Mouse (Mus musculus): Measurements from ENCODE around the gene Specc1. TPM values are rescaled to one million over a fixed set of nuclear protein-coding genes. Genes with fewer than 3 reads are reported as not detected.

Specc1 gene
- polyA plus RNA-seq, 1 experiment from 2014 or later = 10.9 TPM

DNA sequence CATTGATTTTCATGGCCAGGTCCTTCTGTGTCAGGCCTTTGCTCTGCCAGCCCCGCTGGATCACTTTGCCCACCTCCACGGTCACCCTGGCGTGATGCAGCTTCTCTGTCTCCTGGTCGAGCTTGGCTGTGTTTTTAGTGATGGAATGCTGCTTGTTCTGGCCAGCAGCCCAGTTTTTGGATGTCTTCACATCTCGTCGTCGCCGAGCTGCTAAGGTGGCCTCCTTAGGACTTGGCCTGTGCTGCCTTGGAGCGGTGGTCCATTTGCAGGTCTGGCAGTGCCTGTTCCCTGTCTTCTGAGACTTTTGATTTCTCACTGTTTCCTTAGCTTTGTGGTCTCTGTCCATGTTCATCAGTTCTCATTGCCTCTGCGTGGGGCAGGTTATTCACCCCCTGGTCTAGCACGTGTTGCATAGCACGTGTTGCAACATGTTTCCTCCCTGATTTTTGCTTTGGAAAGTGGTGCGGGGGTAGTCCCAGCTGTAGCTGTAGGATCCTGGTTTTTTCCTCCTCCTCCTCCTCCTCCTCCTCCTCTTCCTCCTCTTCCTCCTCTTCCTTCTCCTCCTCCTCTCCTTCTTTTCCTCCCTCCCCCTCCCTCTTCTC is 17.6 kb downstream of the Specc1 start:
- ATAC-seq = no peak
- Histone ChIP-seq H3K4me2 (replicated peaks) (no peak overlapping the region), H3K4me3 (replicated peaks) (no peak overlapping the region), H3K27ac (no peak overlapping the region), H3K9ac (no peak overlapping the region), H3K27me3 (replicated peaks) (no peaks in the 10 kb centered on the region), H3K36me3 (no peaks in the 10 kb centered on the region), H3K4me1 (replicated peaks) (no peaks in the 10 kb centered on the region), H3K9me3 (no peaks in the 10 kb centered on the region)
- WGBS = 50% methylated on average over 13 of the region's 13 CpGs

- Histone ChIP-seq H3K9ac (no peak overlapping the region), H3K36me3 (no peaks in the 10 kb centered on the region), H3K27me3 (replicated peaks) (no peaks in the 10 kb centered on the region), H3K27ac (no peak overlapping the region), H3K9me3 (no peaks in the 10 kb centered on the region), H3K4me3 (replicated peaks) (no peak overlapping the region), H3K4me1 (replicated peaks) (no peaks in the 10 kb centered on the region), H3K4me2 (replicated peaks) (no peak overlapping the region)
- WGBS = 89% methylated on average over 1 of the region's 1 CpGs
- peak; percentile 36; the same call in 1 of the 2 replicates for ATAC-seq
Observed at GRCm38 (mm10) chr11:61975783-61976182, 19.2 kb downstream of the Specc1 start.

DNA sequence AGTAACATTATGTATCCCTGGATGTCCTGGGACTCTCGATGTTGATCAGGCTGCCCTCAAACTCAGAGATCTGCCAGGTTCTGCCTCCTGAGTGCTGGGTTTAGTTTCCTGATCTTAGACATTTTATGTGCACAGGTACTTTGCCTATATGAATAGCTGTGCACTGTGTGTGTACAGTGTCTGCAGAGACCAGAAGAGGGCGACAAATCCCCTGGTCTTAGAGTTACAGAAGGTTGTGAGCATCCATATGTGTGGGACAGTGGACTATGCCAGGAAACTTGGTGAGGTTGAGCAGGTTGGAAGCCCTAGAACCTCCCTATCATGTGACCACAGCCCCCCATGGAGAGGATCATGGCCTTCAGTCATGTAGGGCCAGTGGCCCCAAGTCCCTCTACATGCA is 24.7 kb downstream of the Specc1 start:
- no peaks in the 10 kb centered on the region for H3K9me3 ChIP-seq
- H3K4me3 ChIP-seq (replicated peaks) = no peak overlapping the region
- H3K36me3 ChIP-seq = no peaks in the 10 kb centered on the region
- H3K27me3 ChIP-seq (replicated peaks) = no peaks in the 10 kb centered on the region
- no peak overlapping the region for H3K4me2 ChIP-seq (replicated peaks)
- H3K4me1 ChIP-seq (replicated peaks) = no peaks in the 10 kb centered on the region
- ATAC-seq = no peak
- 76% methylated on average over 2 of the region's 2 CpGs for WGBS
- no peak overlapping the region for H3K27ac ChIP-seq
- no peak overlapping the region for H3K9ac ChIP-seq

GRCm38 (mm10) chr11:61982828-61983227 is 26.3 kb downstream of the Specc1 start:
- H3K4me3 ChIP-seq (replicated peaks) = no peak overlapping the region
- no peak overlapping the region for H3K4me2 ChIP-seq (replicated peaks)
- no peaks in the 10 kb centered on the region for H3K4me1 ChIP-seq (replicated peaks)
- H3K27me3 ChIP-seq (replicated peaks) = no peaks in the 10 kb centered on the region
- H3K36me3 ChIP-seq = no peaks in the 10 kb centered on the region
- H3K9me3 ChIP-seq = no peaks in the 10 kb centered on the region
- 73% methylated on average over 9 of the region's 9 CpGs for WGBS
- H3K9ac ChIP-seq = no peak overlapping the region
- no peak for ATAC-seq
- H3K27ac ChIP-seq = no peak overlapping the region

DNA sequence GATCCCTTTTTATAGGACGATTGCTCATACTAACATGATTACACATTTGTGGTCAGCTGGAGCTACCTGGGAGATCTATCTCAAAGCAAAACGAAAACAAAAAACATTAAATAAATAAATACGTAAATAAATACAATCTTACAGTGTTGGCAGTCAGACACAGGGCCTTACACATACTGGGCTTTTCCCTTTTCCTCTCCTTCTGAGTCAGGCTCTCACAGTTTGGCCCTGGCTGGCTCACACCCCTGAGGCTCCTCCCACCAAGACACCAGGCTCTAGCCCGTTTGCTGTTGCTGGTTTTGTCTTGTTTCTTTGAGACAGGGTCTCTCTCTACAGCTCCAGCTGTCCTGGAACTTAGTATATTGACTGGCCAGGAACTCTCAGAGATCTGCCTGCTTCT is 30.4 kb downstream of the Specc1 start:
- H3K9me3 ChIP-seq = no peaks in the 10 kb centered on the region
- no peak overlapping the region for H3K4me3 ChIP-seq (replicated peaks)
- H3K4me2 ChIP-seq (replicated peaks) = no peak overlapping the region
- no peak overlapping the region for H3K9ac ChIP-seq
- no peak for ATAC-seq
- no peaks in the 10 kb centered on the region for H3K36me3 ChIP-seq
- WGBS = 80% methylated on average over 4 of the region's 4 CpGs
- H3K27ac ChIP-seq = no peak overlapping the region
- no peaks in the 10 kb centered on the region for H3K4me1 ChIP-seq (replicated peaks)
- no peaks in the 10 kb centered on the region for H3K27me3 ChIP-seq (replicated peaks)

DNA sequence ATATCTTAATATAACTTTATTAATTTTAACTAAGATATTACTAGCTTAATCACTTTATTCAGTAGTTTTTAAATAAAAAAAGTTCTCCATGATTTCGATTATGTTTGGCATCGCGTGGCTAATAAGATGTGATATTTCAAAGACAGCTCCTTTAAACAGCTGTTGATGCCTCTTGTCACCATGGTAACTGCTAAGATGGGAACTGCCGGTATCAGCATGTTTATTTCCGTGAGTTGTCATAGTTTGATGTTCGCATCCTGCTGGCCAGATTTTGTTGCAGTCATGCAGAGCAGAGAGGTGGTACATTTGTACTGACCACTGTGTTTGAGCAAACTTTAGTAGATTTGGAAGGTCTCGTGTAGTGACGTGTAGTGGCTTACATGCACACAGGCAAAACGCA is 33.1 kb downstream of the Specc1 start:
- Histone ChIP-seq H3K27ac (no peak overlapping the region), H3K9me3 (no peaks in the 10 kb centered on the region), H3K36me3 (no peaks in the 10 kb centered on the region), H3K9ac (no peak overlapping the region), H3K4me3 (replicated peaks) (no peak overlapping the region), H3K4me2 (replicated peaks) (no peak overlapping the region), H3K27me3 (replicated peaks) (no peaks in the 10 kb centered on the region), H3K4me1 (replicated peaks) (no peaks in the 10 kb centered on the region)
- WGBS = 56% methylated on average over 9 of the region's 9 CpGs
- ATAC-seq = no peak

GRCm38 (mm10) chr11:61991576-61991975 is 35.0 kb downstream of the Specc1 start:
- 73% methylated on average over 2 of the region's 2 CpGs for WGBS
- Histone ChIP-seq H3K9me3 (no peaks in the 10 kb centered on the region), H3K27me3 (replicated peaks) (no peaks in the 10 kb centered on the region), H3K4me2 (replicated peaks) (no peak overlapping the region), H3K4me3 (replicated peaks) (no peak overlapping the region), H3K9ac (no peak overlapping the region), H3K36me3 (no peaks in the 10 kb centered on the region), H3K4me1 (replicated peaks) (no peaks in the 10 kb centered on the region), H3K27ac (no peak overlapping the region)
- no peak for ATAC-seq

- H3K4me2 ChIP-seq (replicated peaks) = no peak overlapping the region
- WGBS = 89% methylated on average over 4 of the region's 4 CpGs
- H3K27ac ChIP-seq = no peak overlapping the region
- H3K9me3 ChIP-seq = no peaks in the 10 kb centered on the region
- H3K9ac ChIP-seq = no peak overlapping the region
- no peaks in the 10 kb centered on the region for H3K36me3 ChIP-seq
- no peak for ATAC-seq
- no peak overlapping the region for H3K4me3 ChIP-seq (replicated peaks)
- no peaks in the 10 kb centered on the region for H3K4me1 ChIP-seq (replicated peaks)
- no peaks in the 10 kb centered on the region for H3K27me3 ChIP-seq (replicated peaks)
Observed at GRCm38 (mm10) chr11:61992671-61993285, 36.2 kb downstream of the Specc1 start.

DNA sequence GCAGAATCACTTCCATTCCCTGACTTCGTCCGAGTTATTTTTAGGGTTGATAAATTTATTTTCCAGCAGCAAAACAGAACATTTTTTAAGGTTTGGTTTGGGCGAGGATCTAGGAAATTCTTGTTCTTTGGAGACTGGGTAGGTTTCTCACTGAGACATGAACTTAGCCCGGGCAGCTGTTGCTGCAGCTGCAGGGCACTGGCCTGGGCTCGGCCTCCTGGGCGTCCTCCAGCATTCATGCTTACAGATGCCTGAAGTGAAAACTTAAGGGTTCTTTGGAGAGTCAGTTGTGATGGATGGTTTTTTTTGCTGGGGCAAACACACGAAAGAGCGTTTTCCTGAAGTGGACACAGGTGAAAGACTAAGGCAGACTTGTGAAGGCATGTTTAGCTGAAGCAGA is 42.9 kb downstream of the Specc1 start:
- Histone ChIP-seq H3K27ac (no peak overlapping the region), H3K27me3 (replicated peaks) (no peaks in the 10 kb centered on the region), H3K9ac (no peak overlapping the region), H3K9me3 (no peaks in the 10 kb centered on the region), H3K4me2 (replicated peaks) (no peak overlapping the region), H3K4me3 (replicated peaks) (no peak overlapping the region), H3K4me1 (replicated peaks) (no peaks in the 10 kb centered on the region), H3K36me3 (no peaks in the 10 kb centered on the region)
- WGBS = 81% methylated on average over 8 of the region's 8 CpGs
- no peak for ATAC-seq

- no peaks in the 10 kb centered on the region for H3K9me3 ChIP-seq
- ATAC-seq = no peak
- H3K4me3 ChIP-seq (replicated peaks) = no peak overlapping the region
- H3K4me1 ChIP-seq (replicated peaks) = peaks cover under 1% of the 10 kb centered on the region; the same call in 1 of the 2 replicates
- no peak overlapping the region for H3K4me2 ChIP-seq (replicated peaks)
- H3K27me3 ChIP-seq (replicated peaks) = no peaks in the 10 kb centered on the region
- H3K27ac ChIP-seq = no peak overlapping the region
- H3K36me3 ChIP-seq = no peaks in the 10 kb centered on the region
- H3K9ac ChIP-seq = no peak overlapping the region
- WGBS = 84% methylated on average over 12 of the region's 12 CpGs
Observed at GRCm38 (mm10) chr11:62000099-62000498, 43.5 kb downstream of the Specc1 start.

DNA sequence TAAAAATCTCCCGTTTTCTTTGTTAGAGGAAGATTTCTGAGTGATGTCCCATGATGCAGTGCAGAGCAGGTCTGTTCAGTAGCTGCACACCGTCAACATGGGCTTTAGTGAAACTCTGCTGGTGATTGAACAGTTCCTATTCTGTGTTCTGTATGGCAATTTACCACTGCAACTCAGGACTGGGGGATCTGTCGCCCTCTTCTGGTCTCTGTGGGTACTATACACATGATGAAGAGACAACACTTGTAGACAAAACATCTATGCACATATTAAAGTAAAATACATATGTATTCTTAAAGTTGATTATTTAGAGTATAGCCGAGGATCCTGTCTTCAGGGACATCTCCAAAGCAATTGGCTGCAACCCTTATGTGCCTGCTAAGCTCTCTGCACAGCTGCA is 45.4 kb downstream of the Specc1 start:
- H3K4me2 ChIP-seq (replicated peaks) = no peak overlapping the region
- H3K9ac ChIP-seq = no peak overlapping the region
- no peak overlapping the region for H3K4me3 ChIP-seq (replicated peaks)
- no peak for ATAC-seq
- whole genome bisulfite sequencing = 70% methylated on average over 4 of the region's 4 CpGs
- H3K36me3 ChIP-seq = no peaks in the 10 kb centered on the region
- H3K9me3 ChIP-seq = no peaks in the 10 kb centered on the region
- H3K27ac ChIP-seq = no peak overlapping the region
- peaks cover 5% of the 10 kb centered on the region; the same call in 1 of the 2 replicates for H3K4me1 ChIP-seq (replicated peaks)
- no peaks in the 10 kb centered on the region for H3K27me3 ChIP-seq (replicated peaks)

DNA sequence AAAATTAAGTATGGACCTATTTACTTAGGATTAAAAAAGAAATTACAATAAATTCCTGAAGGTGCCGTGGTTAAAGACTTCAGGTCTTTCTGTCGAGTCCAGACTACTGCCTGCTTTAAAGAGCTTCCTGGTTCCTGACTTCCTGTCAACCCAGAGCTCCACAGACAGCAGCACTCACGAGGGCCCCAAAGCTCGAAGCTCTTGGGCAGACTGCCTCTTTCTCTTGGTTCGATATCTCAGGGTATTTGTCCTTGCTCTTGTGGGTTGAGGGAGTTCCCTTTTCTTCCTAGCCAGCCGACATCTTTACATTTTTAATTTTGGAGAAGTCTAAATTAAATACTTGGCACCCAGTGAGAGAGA is 48.3 kb downstream of the Specc1 start:
- Histone ChIP-seq H3K36me3 (no peaks in the 10 kb centered on the region), H3K27me3 (replicated peaks) (no peaks in the 10 kb centered on the region), H3K27ac (0 out of 2 replicates have a peak overlapping the region, but pooled peaks have one; percentile 64), H3K9me3 (no peaks in the 10 kb centered on the region), H3K4me1 (replicated peaks) (peaks cover 5% of the 10 kb centered on the region; the same call in 1 of the 2 replicates), H3K9ac (no peak overlapping the region), H3K4me3 (replicated peaks) (no peak overlapping the region), H3K4me2 (replicated peaks) (no peak overlapping the region)
- WGBS = 46% methylated on average over 6 of the region's 6 CpGs
- no peak for ATAC-seq

All from intestine, embryonic 15.5 days (tissue).